Mouse (Mus musculus) bone marrow macrophage, adult 2 months (primary cell): Measurements from ENCODE around the gene Mprip. TPM values are rescaled to one million over a fixed set of nuclear protein-coding genes. Genes with fewer than 3 reads are reported as not detected.
"Not testable (repeated sequence)": the region's sequence is repeated elsewhere in the genome, so short reads cannot be mapped to it uniquely, and the experiment has no call there.

ENCODE experiments used
- H3K27ac ChIP-seq: 2 replicates; pipeline ENCODE4 v1.5.1; 2012; ENCODE audit warnings: low read depth, low read length; ENCODE audit not compliant: insufficient read depth
- H3K4me1 ChIP-seq: 2 replicates; pipeline ENCODE4 v1.6.1; 2012; ENCODE audit warnings: low read length; ENCODE audit not compliant: control insufficient read depth, insufficient read depth
- H3K4me3 ChIP-seq: 2 replicates; pipeline ENCODE4 v1.5.1; 2012; ENCODE audit warnings: mild to moderate bottlenecking, low read length, moderate library complexity; ENCODE audit not compliant: insufficient read depth
- CTCF ChIP-seq: IDR thresholded peaks from 2 replicates; pipeline ENCODE4 v1.5.1; 2012; ENCODE audit warnings: low read depth, mild to moderate bottlenecking, low read length, moderate library complexity
- POLR2A ChIP-seq: IDR thresholded peaks from 2 replicates; pipeline ENCODE4 v1.6.1; 2012; ENCODE audit warnings: mild to moderate bottlenecking, low read depth, low read length, borderline replicate concordance
- polyA plus RNA-seq: library from polyadenylated mRNA; stranded (reverse); fragments of >200 nt; gene quantifications from 2 replicates; pipeline ENCODE4 v1.2.4, GENCODE M21; 2012; ENCODE audit not compliant: missing spikeins, insufficient read depth, insufficient read length

The Mprip gene
- polyA plus RNA-seq, 1 experiment, result 55.9 TPM

DNA sequence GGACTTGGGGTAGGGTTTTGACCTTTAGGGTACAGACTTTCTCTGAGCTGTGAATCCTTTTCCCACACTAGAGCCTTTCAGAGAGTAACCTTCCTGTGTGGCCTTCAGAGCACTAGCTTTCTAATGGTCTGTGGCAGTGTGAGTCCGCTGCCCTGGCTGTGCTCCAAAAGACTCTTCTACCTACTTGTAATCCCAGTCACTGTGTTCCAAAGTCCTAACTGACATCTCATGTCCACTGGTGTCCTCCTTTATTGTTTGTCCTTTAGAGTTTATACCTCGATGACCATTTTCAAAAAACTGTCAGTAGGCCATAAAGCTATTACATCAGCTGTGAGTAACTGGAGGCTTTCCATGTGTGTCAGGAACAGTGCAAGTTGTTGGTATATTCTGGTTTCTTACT lies 44.0 kb downstream of the Mprip start:
- TF ChIP-seq POLR2A (no peak), CTCF (no peak)
- no peak overlapping the region for H3K4me3 ChIP-seq
- peaks cover 24% of the 10 kb centered on the region for H3K4me1 ChIP-seq
- H3K27ac ChIP-seq, result no peak overlapping the region

DNA sequence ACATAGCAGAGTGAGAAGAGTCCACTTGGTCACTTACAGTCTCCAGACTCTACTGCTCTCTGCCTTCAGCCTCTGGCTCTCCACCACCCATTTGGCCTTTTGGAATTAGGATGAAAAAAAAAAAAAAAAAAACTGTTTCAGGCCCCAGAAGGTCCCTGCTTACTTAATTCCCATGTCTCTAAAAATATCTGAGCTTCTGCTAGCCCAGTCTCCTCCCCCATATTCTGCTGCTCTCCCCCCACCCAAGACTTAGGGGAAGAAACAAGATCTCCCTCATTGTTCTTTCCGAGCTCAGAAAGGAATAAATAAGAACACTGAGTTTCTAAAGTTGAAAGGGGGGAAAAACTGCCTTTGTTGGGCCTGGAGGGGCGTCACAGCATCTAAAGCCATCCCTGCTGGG lies 46.4 kb downstream of the Mprip start:
- Histone ChIP-seq H3K4me1 (peaks cover 26% of the 10 kb centered on the region), H3K27ac (peak overlapping the region; percentile 62), H3K4me3 (no peak overlapping the region)
- no peak for TF ChIP-seq POLR2A
- TF ChIP-seq CTCF, result no peak

DNA sequence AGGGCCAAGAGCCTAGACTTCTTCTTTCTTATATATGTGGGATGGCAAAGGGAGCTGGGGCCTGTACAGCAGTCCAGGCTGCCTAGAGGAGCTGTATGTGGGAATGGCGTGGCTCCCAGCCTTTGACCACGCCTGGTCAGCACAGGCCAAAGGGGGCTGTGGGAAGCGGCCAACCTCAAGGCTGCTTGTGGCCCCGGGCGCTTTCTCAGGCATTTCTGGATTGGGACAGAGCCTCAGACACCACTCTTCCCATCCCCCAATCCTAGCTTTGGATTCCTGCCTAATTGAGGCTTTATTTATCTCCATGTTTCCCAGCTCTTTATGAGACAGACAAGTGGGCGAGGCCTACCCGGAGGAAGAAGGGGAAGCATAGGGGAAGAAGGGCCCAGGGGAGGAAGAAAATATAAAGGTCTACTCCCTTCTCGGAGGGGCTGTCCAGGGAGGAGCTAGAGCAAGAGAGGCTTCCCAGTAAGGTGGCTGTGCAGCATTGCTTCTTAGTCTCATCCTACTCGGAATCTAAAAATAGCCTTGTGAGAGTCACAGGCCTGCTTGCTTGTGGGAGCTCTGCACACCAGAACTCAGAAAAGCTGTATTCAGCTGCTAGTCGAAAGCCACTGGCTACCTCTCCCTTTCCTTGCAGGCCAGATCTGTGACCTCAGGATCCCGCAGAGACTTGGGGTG lies 47.0 kb downstream of the Mprip start:
- TF ChIP-seq POLR2A (no peak), CTCF (no peak)
- Histone ChIP-seq H3K27ac (peak overlapping the region; percentile 62), H3K4me1 (peaks cover 26% of the 10 kb centered on the region), H3K4me3 (no peak overlapping the region)

- TF ChIP-seq POLR2A (no peak), CTCF (no peak)
- Histone ChIP-seq H3K27ac (no peak overlapping the region), H3K4me3 (no peak overlapping the region), H3K4me1 (peaks cover 3% of the 10 kb centered on the region; the same call in 1 of the 2 replicates)
Measured at GRCm38 (mm10) chr11:59715424-59715840, 54.3 kb downstream of the Mprip start.

GRCm38 (mm10) chr11:59717801-59718291 lies 56.7 kb downstream of the Mprip start:
- Histone ChIP-seq H3K27ac (no peak overlapping the region), H3K4me3 (no peak overlapping the region), H3K4me1 (no peaks in the 10 kb centered on the region)
- TF ChIP-seq POLR2A, result no peak
- no peak for TF ChIP-seq CTCF

DNA sequence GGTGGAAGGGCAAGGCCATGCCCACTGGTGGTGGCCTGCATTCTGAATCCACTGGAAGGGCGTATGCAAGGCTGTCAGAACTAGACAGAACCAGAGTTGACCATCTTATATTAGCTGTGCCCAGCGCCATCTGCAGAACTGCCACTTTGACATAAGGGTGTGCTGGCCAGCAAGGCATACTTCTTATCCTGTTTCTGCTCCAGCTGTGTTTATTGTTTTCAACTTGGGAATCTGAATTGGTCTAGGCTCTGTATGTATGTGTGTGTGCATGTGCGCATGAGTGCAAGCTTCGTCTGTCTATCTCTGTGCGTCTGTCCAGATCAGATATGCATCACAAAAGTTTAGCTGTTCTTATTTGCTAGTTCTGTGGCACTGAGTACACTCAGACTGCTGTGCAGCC lies 58.1 kb downstream of the Mprip start:
- Histone ChIP-seq H3K4me1 (no peaks in the 10 kb centered on the region), H3K4me3 (no peak overlapping the region), H3K27ac (no peak overlapping the region)
- TF ChIP-seq POLR2A (no peak), CTCF (no peak)

DNA sequence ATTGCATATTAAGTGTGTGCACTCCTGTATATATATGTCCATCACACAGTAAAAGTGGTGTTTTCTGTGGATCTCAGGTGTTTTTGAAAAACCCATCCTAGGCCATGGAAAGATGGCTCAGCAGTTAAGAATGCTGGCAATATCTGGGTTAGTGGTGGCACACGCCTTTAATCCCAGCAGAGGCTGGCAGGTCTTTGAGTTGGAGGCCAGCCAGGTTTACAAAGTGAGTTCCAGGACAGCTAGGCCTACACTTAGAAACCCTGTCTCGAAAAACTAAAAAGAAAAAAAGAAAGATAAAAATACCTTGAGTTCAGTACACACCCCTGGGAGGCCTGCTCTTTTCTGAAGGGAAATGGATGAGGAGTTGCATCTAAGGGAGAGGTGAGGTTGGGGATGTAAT lies 60.3 kb downstream of the Mprip start:
- Histone ChIP-seq H3K4me1 (no peaks in the 10 kb centered on the region), H3K27ac (no peak overlapping the region), H3K4me3 (no peak overlapping the region)
- TF ChIP-seq POLR2A, result no peak
- no peak for TF ChIP-seq CTCF

GRCm38 (mm10) chr11:59727204-59727603 lies 66.1 kb downstream of the Mprip start:
- Histone ChIP-seq H3K4me1 (peaks cover 3% of the 10 kb centered on the region; the same call in 1 of the 2 replicates), H3K4me3 (no peak overlapping the region), H3K27ac (no peak overlapping the region)
- TF ChIP-seq POLR2A (no peak), CTCF (no peak)

DNA sequence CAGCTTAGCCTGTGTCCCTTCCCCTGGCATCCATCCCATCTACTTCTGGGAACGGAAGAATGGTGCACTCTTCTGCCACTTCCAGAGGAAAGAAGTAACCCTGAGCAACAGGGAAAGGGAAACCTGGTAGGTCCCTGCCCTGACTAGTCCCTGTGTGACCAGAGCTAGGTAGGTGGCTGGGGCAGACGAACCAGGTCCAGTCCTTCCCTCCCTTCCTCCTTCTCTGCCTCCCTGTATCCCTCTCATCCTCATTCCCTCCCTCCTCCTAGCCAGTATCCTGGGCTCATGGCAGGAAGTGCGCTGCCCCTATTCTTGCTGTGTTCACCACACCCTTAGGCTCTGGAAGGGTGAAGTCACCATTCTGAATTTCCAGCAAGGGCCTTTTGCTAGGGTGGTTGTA lies 70.7 kb downstream of the Mprip start:
- H3K27ac ChIP-seq, result no peak overlapping the region
- peaks cover 9% of the 10 kb centered on the region for H3K4me1 ChIP-seq
- no peak overlapping the region for H3K4me3 ChIP-seq
- TF ChIP-seq CTCF (no peak), POLR2A (no peak)

GRCm38 (mm10) chr11:59732407-59733066 lies 71.4 kb downstream of the Mprip start:
- Histone ChIP-seq H3K4me3 (no peak overlapping the region), H3K27ac (no peak overlapping the region), H3K4me1 (peaks cover 9% of the 10 kb centered on the region)
- TF ChIP-seq POLR2A, result no peak
- no peak for TF ChIP-seq CTCF

- not testable (repeated sequence) for H3K4me3 ChIP-seq, H3K4me1 ChIP-seq, H3K27ac ChIP-seq
Measured at GRCm38 (mm10) chr11:59733600-59733999, 72.5 kb downstream of the Mprip start.
